Comparison of ENCODE assay signal across 14 mouse cellular contexts in genomic region chr5:122056557-122056956, GRCm38 (mm10). TPM values are rescaled to one million over a fixed set of nuclear protein-coding genes. Genes with fewer than 3 reads are reported as not detected.
DNase-seq lines count a peak whose midpoint lies in the region.
"Had no signal": no experiment of that assay in that cellular context is flagged by ENCODE, and none has a peak within 500 bp of the region (broad histone marks: within the 10 kb centered on the region; RNA-seq: fewer than 3 reads in every experiment).

No protein-coding gene starts in this region.

- peak; percentile 49 for DNase-seq in adrenal gland, postnatal 10 days
- DNase-seq in adrenal gland, adult 8-10 months: no peak
- peak; percentile 38 to 47 for DNase-seq in adrenal gland, postnatal 36 days
- no peak for DNase-seq in adrenal gland, postnatal 4 days (ENCODE audit: low spot score in 2 of 2)
- DNase-seq in right cerebral cortex, postnatal 10 days (ENCODE audit: low spot score in 2 of 2): peak; percentile 20 to 29
- DNase-seq in right cerebral cortex, postnatal 25 days: no peak
- DNase-seq: cerebellum, adult 11 months; cerebellum, adult 18-20 months; cerebellum, adult 8-10 months; cerebellum, adult 9-11 months; cerebellum, postnatal 14 days; cerebellum, postnatal 36 days; embryo, embryonic 11 days had no signal

RNA-seq across cellular contexts. Expression of gene Cux2, which starts 6.7 kb away (rescaled TPM):
- 10 to 100 TPM; 23.5 to 25.1 TPM for total RNA-seq in adrenal gland, postnatal 10 days (2021)
- total RNA-seq in adrenal gland, adult 8-10 months (2022): 10 to 100 TPM; 25.7 to 41.7 (median 33.2) TPM
- total RNA-seq in adrenal gland, postnatal 36 days (2021): 10 to 100 TPM; 18.6 to 20.9 TPM
- total RNA-seq in adrenal gland, postnatal 4 days (2021): 10 to 100 TPM; 37.5 to 37.8 TPM
- total RNA-seq: common myeloid progenitor, adult 5-6 weeks had no signal

RNA-seq across cellular contexts. Expression of gene Myl2, which starts 44.2 kb away (rescaled TPM):
- total RNA-seq in adrenal gland, postnatal 10 days (2021): 100 to 1,000 TPM in 1 of 2 experiments, 10 to 100 TPM in 1; 25.5 to 182 TPM
- total RNA-seq in adrenal gland, adult 8-10 months (2022): not detected
- total RNA-seq in adrenal gland, postnatal 36 days (2021): 1 to 10 TPM in 1 of 2 experiments, not detected in 1; 2.0 TPM
- total RNA-seq in adrenal gland, postnatal 4 days (2021): 10 to 100 TPM in 1 of 2 experiments, 1 to 10 TPM in 1; 4.8 to 30.3 TPM
- total RNA-seq: common myeloid progenitor, adult 5-6 weeks had no signal

Comparison
In these comparisons a context has a peak if more than half of its experiments do, and no peak if none do; other contexts are left out.
1. DNase-seq: peak in adrenal gland, postnatal 10 days (single experiment), adrenal gland, postnatal 36 days (2 of 2) and right cerebral cortex, postnatal 10 days (2 of 2); none in adrenal gland, adult 8-10 months (single experiment), adrenal gland, postnatal 4 days (0 of 2) and right cerebral cortex, postnatal 25 days (single experiment).